Mouse (Mus musculus) ES-Bruce4 (cell line): ENCODE data around the gene Ccsap. TPM values are rescaled to one million over a fixed set of nuclear protein-coding genes. Genes with fewer than 3 reads are reported as not detected.

ENCODE experiments used
- H3K27ac ChIP-seq: 2 replicates; pipeline ENCODE4 v1.5.1; 2012; ENCODE audit warnings: low read length, inconsistent platforms; ENCODE audit not compliant: insufficient read depth
- H3K27me3 ChIP-seq: 2 replicates; pipeline ENCODE4 v1.6.1; 2012; ENCODE audit warnings: mild to moderate bottlenecking, low read length, inconsistent platforms; ENCODE audit not compliant: control insufficient read depth, poor library complexity, insufficient read depth, severe bottlenecking
- H3K36me3 ChIP-seq: 2 replicates; pipeline ENCODE4 v1.6.1; 2012; ENCODE audit warnings: inconsistent platforms, mild to moderate bottlenecking, low read length, moderate library complexity; ENCODE audit not compliant: control insufficient read depth, poor library complexity, insufficient read depth, severe bottlenecking
- H3K4me1 ChIP-seq: one replicate; pipeline ENCODE4 v1.8.1; 2011; ENCODE audit warnings: low read length; ENCODE audit not compliant: control insufficient read depth, insufficient read depth
- H3K4me3 ChIP-seq: 2 replicates; pipeline ENCODE4 v1.5.1; 2011; ENCODE audit warnings: low read depth, mild to moderate bottlenecking, low read length
- H3K9ac ChIP-seq: 2 replicates; pipeline ENCODE4 v1.6.1; 2012; ENCODE audit warnings: low read depth, mild to moderate bottlenecking, inconsistent platforms; ENCODE audit not compliant: poor library complexity, severe bottlenecking
- H3K9me3 ChIP-seq: replicated peaks from 2 replicates; pipeline ENCODE4 v1.6.1; 2012; ENCODE audit warnings: mild to moderate bottlenecking, low read length, inconsistent platforms; ENCODE audit not compliant: control insufficient read depth, poor library complexity, insufficient read depth, severe bottlenecking
- CTCF ChIP-seq: IDR thresholded peaks from one replicate; pipeline ENCODE4 v1.8.1; 2011; ENCODE audit warnings: low read depth, low read length
- EP300 ChIP-seq: IDR thresholded peaks from 2 replicates; pipeline ENCODE4 v1.6.1; 2011; ENCODE audit warnings: low read depth, low read length; ENCODE audit not compliant: insufficient read depth
- POLR2A ChIP-seq: IDR thresholded peaks from one replicate; pipeline ENCODE4 v1.8.1; 2011; ENCODE audit warnings: low read length; ENCODE audit not compliant: insufficient read depth
- polyA plus RNA-seq: library from polyadenylated mRNA; stranded (reverse); fragments of >200 nt; gene quantifications from 2 replicates; pipeline ENCODE4 v1.2.4, GENCODE M21; 2011; ENCODE audit warnings: low read depth; ENCODE audit not compliant: missing spikeins, insufficient read depth, insufficient read length

The Ccsap gene
- polyA plus RNA-seq, 1 experiment, result 6.6 TPM

- no peak overlapping the region for H3K9ac ChIP-seq
- H3K9me3 ChIP-seq, result no peaks in the 10 kb centered on the region
- peaks cover 1% of the 10 kb centered on the region for H3K4me1 ChIP-seq
- no peak for TF ChIP-seq POLR2A
- TF ChIP-seq EP300, result no peak
- TF ChIP-seq CTCF, result no peak
- no peak overlapping the region for H3K27ac ChIP-seq
- H3K4me3 ChIP-seq, result no peak overlapping the region
- no peaks in the 10 kb centered on the region for H3K27me3 ChIP-seq
- 0 out of 2 replicates have a peak, but pooled peaks cover 2% of the 10 kb centered on the region for H3K36me3 ChIP-seq
Observed at GRCm38 (mm10) chr8:123840578-123841345, 19.2 kb downstream of the Ccsap start.

- peaks cover 7% of the 10 kb centered on the region for H3K36me3 ChIP-seq
- no peak for TF ChIP-seq EP300
- no peak for TF ChIP-seq POLR2A
- no peak for TF ChIP-seq CTCF
- no peak overlapping the region for H3K9ac ChIP-seq
- no peaks in the 10 kb centered on the region for H3K27me3 ChIP-seq
- H3K9me3 ChIP-seq, result no peaks in the 10 kb centered on the region
- no peaks in the 10 kb centered on the region for H3K4me1 ChIP-seq
- H3K4me3 ChIP-seq, result no peak overlapping the region
- H3K27ac ChIP-seq, result no peak overlapping the region
Observed at GRCm38 (mm10) chr8:123838496-123838895, 21.5 kb downstream of the Ccsap start.

- Histone ChIP-seq H3K27ac (no peak overlapping the region), H3K36me3 (peaks cover 17% of the 10 kb centered on the region), H3K9me3 (no peaks in the 10 kb centered on the region), H3K9ac (no peak overlapping the region), H3K4me3 (no peak overlapping the region), H3K4me1 (no peaks in the 10 kb centered on the region), H3K27me3 (no peaks in the 10 kb centered on the region)
- TF ChIP-seq EP300 (no peak), POLR2A (no peak), CTCF (no peak)
Observed at GRCm38 (mm10) chr8:123836354-123836753, 23.7 kb downstream of the Ccsap start.

GRCm38 (mm10) chr8:123835451-123835850 is 24.6 kb downstream of the Ccsap start:
- Histone ChIP-seq H3K9me3 (no peaks in the 10 kb centered on the region), H3K4me1 (no peaks in the 10 kb centered on the region), H3K9ac (no peak overlapping the region), H3K4me3 (no peak overlapping the region), H3K27me3 (no peaks in the 10 kb centered on the region), H3K36me3 (peaks cover 18% of the 10 kb centered on the region), H3K27ac (no peak overlapping the region)
- TF ChIP-seq POLR2A (no peak), CTCF (peak; percentile 78)

GRCm38 (mm10) chr8:123832757-123833156 is 27.3 kb downstream of the Ccsap start:
- peak; percentile 67 for TF ChIP-seq CTCF
- TF ChIP-seq POLR2A, result no peak
- H3K36me3 ChIP-seq, result peaks cover 30% of the 10 kb centered on the region
- H3K4me1 ChIP-seq, result no peaks in the 10 kb centered on the region

GRCm38 (mm10) chr8:123827523-123827922 is 32.5 kb downstream of the Ccsap start:
- no peak for TF ChIP-seq CTCF
- TF ChIP-seq POLR2A, result no peak
- TF ChIP-seq EP300, result no peak
- Histone ChIP-seq H3K27me3 (no peaks in the 10 kb centered on the region), H3K4me3 (no peak overlapping the region), H3K9ac (no peak overlapping the region), H3K9me3 (no peaks in the 10 kb centered on the region; the same call in 1 of the 2 replicates), H3K36me3 (peaks cover 18% of the 10 kb centered on the region), H3K27ac (no peak overlapping the region), H3K4me1 (no peaks in the 10 kb centered on the region)

More at GRCm38 (mm10) chr8:123832757-123833156, 27.3 kb downstream of the Ccsap start:
- H3K27ac ChIP-seq, result no peak overlapping the region
- H3K9me3 ChIP-seq, result no peaks in the 10 kb centered on the region
- no peaks in the 10 kb centered on the region for H3K27me3 ChIP-seq
- H3K9ac ChIP-seq, result no peak overlapping the region
- H3K4me3 ChIP-seq, result no peak overlapping the region
